Mouse (Mus musculus) CH12.LX (cell line): ENCODE data around the gene Ube2b. TPM values are rescaled to one million over a fixed set of nuclear protein-coding genes. Genes with fewer than 3 reads are reported as not detected.

ENCODE experiments used
- DNase-seq: peaks from one replicate; pipeline ENCODE4 v3.0.0-alpha.2; 2013; ENCODE audit errors: extremely low read depth
- H3K27ac ChIP-seq: 2 replicates; pipeline ENCODE4 v1.5.1; 2012; ENCODE audit warnings: low read depth, mild to moderate bottlenecking, control low read depth, moderate library complexity; ENCODE audit not compliant: insufficient read depth
- H3K27me3 ChIP-seq: replicated peaks from 2 replicates; pipeline ENCODE3; 2012; ENCODE audit warnings: inconsistent platforms
- H3K36me3 ChIP-seq, 2 experiments: replicated peaks in 1 of 2; 2 replicates each; pipeline versions ENCODE3 to v1.6.1; 2012; ENCODE audit warnings: inconsistent platforms in 1 of 2, low read length in 1 of 2, mild to moderate bottlenecking in 1 of 2, mixed read lengths in 1 of 2, moderate library complexity in 1 of 2; ENCODE audit not compliant: control insufficient read depth in 1 of 2, insufficient read depth in 1 of 2
- H3K4me1 ChIP-seq, 2 experiments: 2 replicates each; pipeline ENCODE4 v1.6.1; 2012; ENCODE audit warnings: inconsistent platforms in 1 of 2, moderate library complexity in 1 of 2; ENCODE audit not compliant: insufficient read depth in 2 of 2, control insufficient read depth in 1 of 2
- H3K4me2 ChIP-seq: 2 replicates; pipeline ENCODE4 v1.6.1; 2012; ENCODE audit warnings: low read depth, mild to moderate bottlenecking, control low read depth; ENCODE audit not compliant: poor library complexity, insufficient read depth, severe bottlenecking
- H3K4me3 ChIP-seq, 3 experiments: fragments of 150-350 bp in 1 of 3; sonication (generic) in 1 of 3; replicated peaks in 1 of 3; 2 replicates each; pipeline versions ENCODE3 to v1.5.1; 2011 to 2012; ENCODE audit warnings: low read depth in 2 of 3, low read length in 2 of 3, mild to moderate bottlenecking in 2 of 3, moderate library complexity in 2 of 3, control low read depth in 1 of 3, improper control_type of control experiment in 1 of 3, inconsistent platforms in 1 of 3, mixed read lengths in 1 of 3; ENCODE audit not compliant: poor library complexity in 1 of 3
- H3K79me2 ChIP-seq: replicated peaks from 2 replicates; pipeline ENCODE4 v1.6.1; 2012; ENCODE audit warnings: mild to moderate bottlenecking, moderate library complexity; ENCODE audit not compliant: control insufficient read depth, poor library complexity, insufficient read depth, severe bottlenecking; ENCODE audit errors: extremely low read depth
- H3K9ac ChIP-seq: 2 replicates; pipeline ENCODE4 v1.6.1; 2012; ENCODE audit warnings: low read depth, mild to moderate bottlenecking, control low read depth, moderate library complexity; ENCODE audit not compliant: insufficient read depth
- H3K9me3 ChIP-seq: replicated peaks from 2 replicates; pipeline ENCODE3; 2012; ENCODE audit warnings: low read length, inconsistent platforms, mixed read lengths
- BHLHE40 ChIP-seq: IDR thresholded peaks from 2 replicates; pipeline ENCODE4 v1.6.1; 2011; ENCODE audit warnings: mild to moderate bottlenecking, low read depth, low read length, improper control_type of control experiment
- CHD2 ChIP-seq: IDR thresholded peaks from 2 replicates; pipeline ENCODE4 v1.6.1; 2011; ENCODE audit warnings: low read length, improper control_type of control experiment
- CTCF ChIP-seq, 2 experiments: IDR thresholded peaks in 1 of 2; conservative IDR thresholded peaks in 1 of 2; 2 replicates each; pipeline ENCODE4 v1.5.1; 2011 to 2012; ENCODE audit warnings: low read depth in 2 of 2, low read length in 2 of 2, improper control_type of control experiment in 1 of 2, inconsistent platforms in 1 of 2, mild to moderate bottlenecking in 1 of 2, moderate library complexity in 1 of 2
- ELF1 ChIP-seq: IDR thresholded peaks from 2 replicates; pipeline ENCODE4 v1.6.1; 2014; ENCODE audit warnings: low read depth, mild to moderate bottlenecking, inconsistent platforms, low read length, improper control_type of control experiment
- IRF4 ChIP-seq: IDR thresholded peaks from 2 replicates; pipeline ENCODE4 v1.6.1; 2014; ENCODE audit warnings: low read depth, mild to moderate bottlenecking, inconsistent platforms, low read length, improper control_type of control experiment
- KAT2A ChIP-seq: IDR thresholded peaks from 2 replicates; pipeline ENCODE4 v1.6.1; 2012; ENCODE audit warnings: low read length, improper control_type of control experiment, inconsistent platforms; ENCODE audit not compliant: insufficient replicate concordance
- MAFK ChIP-seq: IDR thresholded peaks from 2 replicates; pipeline ENCODE4 v1.6.1; 2011; ENCODE audit warnings: low read length, improper control_type of control experiment; ENCODE audit not compliant: insufficient replicate concordance
- MXI1 ChIP-seq: IDR thresholded peaks from 2 replicates; pipeline ENCODE4 v1.6.1; 2011; ENCODE audit warnings: mild to moderate bottlenecking, low read depth, low read length, improper control_type of control experiment
- MYC ChIP-seq: IDR thresholded peaks from 2 replicates; pipeline ENCODE4 v1.6.1; 2011; ENCODE audit warnings: low read depth, mild to moderate bottlenecking, improper control_type of control experiment, low read length
- NRF1 ChIP-seq: IDR thresholded peaks from 2 replicates; pipeline ENCODE4 v1.6.1; 2014; ENCODE audit warnings: low read depth, mild to moderate bottlenecking, inconsistent platforms, low read length, improper control_type of control experiment, moderate library complexity
- PAX5 ChIP-seq: IDR thresholded peaks from 2 replicates; pipeline ENCODE4 v1.6.1; 2012; ENCODE audit warnings: low read length, inconsistent platforms, mixed read lengths
- POLR2AphosphoS2 ChIP-seq: IDR thresholded peaks from 2 replicates; pipeline ENCODE4 v1.6.1; 2011; ENCODE audit warnings: low read depth, low read length, improper control_type of control experiment
- RCOR1 ChIP-seq: conservative IDR thresholded peaks from 2 replicates; pipeline ENCODE4 v1.6.1; 2012; ENCODE audit warnings: low read depth, mild to moderate bottlenecking, inconsistent platforms, low read length, improper control_type of control experiment
- TBP ChIP-seq: conservative IDR thresholded peaks from 2 replicates; pipeline ENCODE4 v1.6.1; 2011; ENCODE audit warnings: low read depth, low read length, improper control_type of control experiment
- USF1 ChIP-seq: IDR thresholded peaks from 2 replicates; pipeline ENCODE4 v1.6.1; 2014; ENCODE audit warnings: low read depth, mild to moderate bottlenecking, inconsistent platforms, low read length, improper control_type of control experiment
- USF2 ChIP-seq: conservative IDR thresholded peaks from 2 replicates; pipeline ENCODE4 v1.6.1; 2011; ENCODE audit warnings: low read depth, low read length, improper control_type of control experiment
- ZC3H11A ChIP-seq: IDR thresholded peaks from 2 replicates; pipeline ENCODE4 v1.6.1; 2012; ENCODE audit warnings: low read depth, mild to moderate bottlenecking, inconsistent platforms, low read length, improper control_type of control experiment
- ZMIZ1 ChIP-seq: IDR thresholded peaks from 2 replicates; pipeline ENCODE4 v1.6.1; 2012; ENCODE audit warnings: low read depth, mild to moderate bottlenecking, inconsistent platforms, low read length, improper control_type of control experiment
- ZNF384 ChIP-seq: IDR thresholded peaks from 2 replicates; pipeline ENCODE4 v1.6.1; 2012; ENCODE audit warnings: low read depth, low read length, improper control_type of control experiment, inconsistent platforms
- dilution Hi-C: fragments of 300-500 bp; cut with MboI; formaldehyde crosslinking; loops from 2 replicates; pipeline ENCODE4 v1.14.3; 2020; ENCODE audit warnings: low sequenced_read_pairs; ENCODE audit not compliant: extremely low pct_unique_long_range_greater_than_20kb, extremely low pct_ligation_motif_present
- in situ Hi-C: fragments of 300-500 bp; cut with MboI; formaldehyde crosslinking; loops from 3 replicates; pipeline ENCODE4 v1.14.3; 2019; ENCODE audit warnings: low sequenced_read_pairs, low pct_ligation_motif_present, low pct_unique_long_range_greater_than_20kb, mixed read lengths
- polyA plus RNA-seq: library from polyadenylated mRNA; unstranded; fragments of >175 nt; gene quantifications from 2 replicates; pipeline ENCODE4 v1.2.1, GENCODE M21; 2012; ENCODE audit warnings: low read depth; ENCODE audit not compliant: insufficient read length
- total RNA-seq, 2 experiments: library from RNA; depleted of rRNA; stranded (reverse); fragments of 300-350 nt in 1 of 2; fragments of >200 nt in 1 of 2; gene quantifications; 2 replicates each; pipeline ENCODE4 v1.2.3; 2012 to 2014

Gene Ube2b
- total and polyA plus RNA-seq, 3 experiments = 76.7 to 278 (median 230) TPM

DNA sequence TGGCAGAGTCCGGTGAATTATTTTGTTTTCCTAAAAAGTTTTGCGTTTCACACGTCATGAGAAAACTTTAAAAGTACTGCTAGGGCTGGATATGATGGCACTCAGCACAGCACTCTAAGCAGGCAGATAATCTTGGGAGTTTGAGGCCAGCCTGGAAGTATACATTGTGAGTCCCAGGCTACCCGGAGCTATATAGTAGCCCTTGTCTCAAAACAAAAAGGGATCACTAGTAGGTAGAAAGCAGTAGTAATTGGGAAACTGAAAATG, 2.9 kb upstream of the Ube2b start:
- Histone ChIP-seq H3K9me3 (no peaks in the 10 kb centered on the region), H3K27ac (peak overlapping the region; percentile 92), H3K4me2 (peak overlapping the region; percentile 97), H3K36me3 (peaks cover 0 to 9% of the 10 kb centered on the region in 2 experiments), H3K27me3 (no peaks in the 10 kb centered on the region), H3K4me3 (peak overlapping the region; percentile 48 to 87 (median 75)), H3K4me1 (peaks cover 7 to 40% of the 10 kb centered on the region in 2 experiments; a peak in 3 of 4 replicates), H3K9ac (peak overlapping the region; percentile 94), H3K79me2 (peaks cover 22% of the 10 kb centered on the region)
- DNase-seq = no peak
- TF ChIP-seq TBP (no peak), KAT2A (no peak), ZMIZ1 (peak; percentile 27; the same call in 1 of the 2 replicates), RCOR1 (no peak)
- in situ Hi-C loops = no loop called here
- dilution Hi-C loops = no loop called here

DNA sequence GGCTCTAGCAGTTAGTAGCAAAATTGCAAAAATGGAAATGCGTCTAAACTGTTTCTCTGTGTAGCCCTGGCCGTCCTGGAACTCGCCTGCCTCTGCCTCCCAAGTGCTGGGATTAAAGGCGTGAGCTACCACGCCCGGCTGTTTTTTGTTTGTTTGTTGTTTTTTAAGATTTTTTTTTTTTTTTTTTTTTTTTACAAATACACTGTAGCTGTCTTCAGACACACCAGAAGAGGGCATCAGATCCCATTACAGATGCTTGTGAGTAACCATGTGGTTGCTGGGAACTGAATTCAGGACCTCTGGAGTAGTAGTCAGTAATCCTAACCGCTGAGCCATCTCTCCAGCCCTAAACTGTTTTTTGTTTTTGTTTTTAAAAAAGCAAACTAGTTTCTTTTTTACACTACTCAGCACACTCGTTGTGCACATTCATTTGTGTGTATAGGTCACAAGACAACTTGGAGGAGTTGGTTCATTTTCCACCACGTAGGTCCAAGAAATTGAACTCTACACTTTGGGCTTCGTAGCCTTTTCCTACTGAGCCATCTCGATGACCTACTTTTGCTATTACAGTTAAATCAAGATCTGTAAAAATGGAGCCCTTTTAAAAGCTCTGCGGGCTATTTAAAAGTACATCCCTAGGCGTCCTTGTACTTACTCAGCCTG, 2.4 kb upstream of the Ube2b start:
- peak overlapping the region; percentile 48 to 87 (median 75) for H3K4me3 ChIP-seq
- TF ChIP-seq ZNF384 (peak; percentile 92), CTCF (conservative IDR thresholded peaks at IDR 0.05 in 1 of 2, IDR thresholded peaks at IDR 0.05 in 1 of 2; ENCODE audit: low read depth in 2 of 2, low read length in 2 of 2) (peak in 1 of 2 experiments; percentile 36; a peak in 2 of 4 replicates), RCOR1 (0 out of 2 replicates have a peak, but pooled peaks have one; percentile 18), USF1 (no peak), BHLHE40 (peak; percentile 42; the same call in 1 of the 2 replicates), MAFK (no peak), ZC3H11A (no peak), MYC (no peak), NRF1 (no peak), IRF4 (no peak)
- peaks cover 7 to 45% of the 10 kb centered on the region in 2 experiments; a peak in 3 of 4 replicates for H3K4me1 ChIP-seq

DNA sequence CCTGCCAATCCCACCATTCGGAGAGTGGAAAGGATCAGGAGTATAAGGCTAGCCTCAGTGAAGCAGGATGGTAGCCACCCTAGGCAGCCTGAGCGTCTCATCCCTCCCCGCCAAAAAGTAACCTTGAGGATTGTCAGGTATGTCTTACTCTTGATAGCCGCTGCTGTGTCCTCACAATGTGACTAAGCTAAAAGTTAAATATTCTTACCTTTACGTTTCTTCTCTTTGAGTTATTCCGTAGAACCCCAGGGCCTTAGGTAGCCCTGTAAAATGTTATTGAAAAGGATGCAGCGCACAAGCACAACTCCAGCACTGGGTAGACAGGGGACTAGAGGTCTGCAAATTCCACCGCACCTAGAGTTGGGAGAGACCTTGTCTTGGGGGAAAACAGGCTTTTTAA, 1.3 kb upstream of the Ube2b start:
- Histone ChIP-seq H3K9ac (0 out of 2 replicates have a peak overlapping the region, but pooled peaks have one; percentile 41), H3K36me3 (peaks cover 9 to 15% of the 10 kb centered on the region in 2 experiments), H3K4me3 (no peak overlapping the region), H3K79me2 (peaks cover 38% of the 10 kb centered on the region), H3K4me2 (peak overlapping the region; percentile 63; the same call in 1 of the 2 replicates), H3K4me1 (peaks cover 10 to 56% of the 10 kb centered on the region in 2 experiments; a peak in 3 of 4 replicates), H3K27me3 (no peaks in the 10 kb centered on the region), H3K9me3 (no peaks in the 10 kb centered on the region), H3K27ac (peak overlapping the region; percentile 14; the same call in 1 of the 2 replicates)
- dilution Hi-C loops = no loop called here
- TF ChIP-seq POLR2AphosphoS2 = no peak
- no peak for TF ChIP-seq CTCF (conservative IDR thresholded peaks at IDR 0.05 in 1 of 2, IDR thresholded peaks at IDR 0.05 in 1 of 2; ENCODE audit: low read depth in 2 of 2, low read length in 2 of 2)
- TF ChIP-seq ELF1 = no peak
- no peak for TF ChIP-seq USF2
- no peak for TF ChIP-seq CHD2
- no peak for TF ChIP-seq RCOR1
- no peak for TF ChIP-seq MXI1
- TF ChIP-seq PAX5 = no peak
- no peak for TF ChIP-seq NRF1
- DNase-seq = no peak
- in situ Hi-C loops = no loop called here

More for the DNA sequence above, 2.4 kb upstream of the Ube2b start:
- no peaks in the 10 kb centered on the region for H3K9me3 ChIP-seq
- peak overlapping the region; percentile 92 for H3K27ac ChIP-seq
- H3K27me3 ChIP-seq = no peaks in the 10 kb centered on the region
- DNase-seq = peak; percentile 40
- peaks cover 0 to 7% of the 10 kb centered on the region in 2 experiments for H3K36me3 ChIP-seq
- H3K9ac ChIP-seq = peak overlapping the region; percentile 94
- in situ Hi-C loops (no loop called here), dilution Hi-C loops (no loop called here)
- peak overlapping the region; percentile 97 for H3K4me2 ChIP-seq
- peaks cover 27% of the 10 kb centered on the region for H3K79me2 ChIP-seq
